Mouse (Mus musculus): ENCODE data around the gene 2310034G01Rik. TPM values are rescaled to one million over a fixed set of nuclear protein-coding genes. Genes with fewer than 3 reads are reported as not detected.

2310034G01Rik gene
- total RNA-seq, 1 experiment = 0.80 TPM

- H3K36me3 ChIP-seq (ENCODE audit: control insufficient read depth, insufficient read depth, low read length, poor library complexity, severe bottlenecking) = peaks cover 12% of the 10 kb centered on the region; the same call in 1 of the 2 replicates
- in situ Hi-C loops (cut with MboI; ENCODE audit: low sequenced_read_pairs in 2 of 2, unreplicated experiment in 2 of 2) = no loop called here
- TF ChIP-seq ZC3H11A (IDR thresholded peaks at IDR 0.05; ENCODE audit: borderline replicate concordance, low read depth, low read length) (no peak), HCFC1 (IDR thresholded peaks at IDR 0.05; ENCODE audit: borderline replicate concordance, insufficient read depth, low read length) (no peak), CHD2 (IDR thresholded peaks at IDR 0.05; ENCODE audit: low read depth, low read length) (no peak), ZNF384 (IDR thresholded peaks at IDR 0.05; ENCODE audit: low read depth, low read length) (no peak), MAFK (IDR thresholded peaks at IDR 0.05; ENCODE audit: insufficient read depth, low read depth, low read length) (no peak)
Observed at GRCm38 (mm10) chr19:46331936-46332335, 18.2 kb downstream of the 2310034G01Rik start.

GRCm38 (mm10) chr19:46331326-46331725, 18.8 kb downstream of the 2310034G01Rik start:
- H3K36me3 ChIP-seq (ENCODE audit: control insufficient read depth, insufficient read depth, low read length, poor library complexity, severe bottlenecking) = peaks cover 12% of the 10 kb centered on the region; the same call in 1 of the 2 replicates
- H3K27ac ChIP-seq (ENCODE audit: insufficient read depth, low read depth, low read length, poor library complexity, severe bottlenecking) = no peak overlapping the region
- no peak for DNase-seq (ENCODE audit: low read depth, low spot score)
- in situ Hi-C loops (cut with MboI; ENCODE audit: low sequenced_read_pairs in 2 of 2, unreplicated experiment in 2 of 2) = no loop called here
- H3K4me3 ChIP-seq (ENCODE audit: insufficient read depth in 1 of 2, low read depth in 1 of 2, low read length in 2 of 2, poor library complexity in 1 of 2, severe bottlenecking in 1 of 2) = no peak overlapping the region
- no peak overlapping the region for H3K9ac ChIP-seq (ENCODE audit: insufficient read depth, low read depth, low read length, poor library complexity, severe bottlenecking)
- H3K9me3 ChIP-seq (ENCODE audit: control insufficient read depth, insufficient read depth, low read depth, low read length) = no peaks in the 10 kb centered on the region
- TF ChIP-seq ZC3H11A (IDR thresholded peaks at IDR 0.05; ENCODE audit: borderline replicate concordance, low read depth, low read length) (no peak), ZNF384 (IDR thresholded peaks at IDR 0.05; ENCODE audit: low read depth, low read length) (no peak), HCFC1 (IDR thresholded peaks at IDR 0.05; ENCODE audit: borderline replicate concordance, insufficient read depth, low read length) (no peak), MAFK (IDR thresholded peaks at IDR 0.05; ENCODE audit: insufficient read depth, low read depth, low read length) (no peak), CHD2 (IDR thresholded peaks at IDR 0.05; ENCODE audit: low read depth, low read length) (no peak)
- H3K4me1 ChIP-seq (ENCODE audit: control insufficient read depth in 2 of 2, insufficient read depth in 2 of 2, low read length in 2 of 2, poor library complexity in 1 of 2) = peaks cover 3 to 7% of the 10 kb centered on the region in 2 experiments; a peak in 2 of 4 replicates

More at GRCm38 (mm10) chr19:46331936-46332335, 18.2 kb downstream of the 2310034G01Rik start:
- Histone ChIP-seq H3K4me1 (ENCODE audit: control insufficient read depth in 2 of 2, insufficient read depth in 2 of 2, low read length in 2 of 2, poor library complexity in 1 of 2) (peaks cover 3 to 5% of the 10 kb centered on the region in 2 experiments; a peak in 2 of 4 replicates), H3K9ac (ENCODE audit: insufficient read depth, low read depth, low read length, poor library complexity, severe bottlenecking) (no peak overlapping the region), H3K4me3 (ENCODE audit: insufficient read depth in 1 of 2, low read depth in 1 of 2, low read length in 2 of 2, poor library complexity in 1 of 2, severe bottlenecking in 1 of 2) (no peak overlapping the region), H3K9me3 (ENCODE audit: control insufficient read depth, insufficient read depth, low read depth, low read length) (no peaks in the 10 kb centered on the region), H3K27ac (ENCODE audit: insufficient read depth, low read depth, low read length, poor library complexity, severe bottlenecking) (no peak overlapping the region)
- DNase-seq (ENCODE audit: low read depth, low spot score) = no peak

GRCm38 (mm10) chr19:46330696-46331095, 19.4 kb downstream of the 2310034G01Rik start:
- H3K4me3 ChIP-seq (ENCODE audit: insufficient read depth in 1 of 2, low read depth in 1 of 2, low read length in 2 of 2, poor library complexity in 1 of 2, severe bottlenecking in 1 of 2) = no peak overlapping the region
- H3K9ac ChIP-seq (ENCODE audit: insufficient read depth, low read depth, low read length, poor library complexity, severe bottlenecking) = no peak overlapping the region
- H3K4me1 ChIP-seq (ENCODE audit: control insufficient read depth in 2 of 2, insufficient read depth in 2 of 2, low read length in 2 of 2, poor library complexity in 1 of 2) = peaks cover 3 to 8% of the 10 kb centered on the region in 2 experiments; a peak in 2 of 4 replicates
- H3K36me3 ChIP-seq (ENCODE audit: control insufficient read depth, insufficient read depth, low read length, poor library complexity, severe bottlenecking) = peaks cover 12% of the 10 kb centered on the region; the same call in 1 of the 2 replicates
- DNase-seq (ENCODE audit: low read depth, low spot score) = no peak
- TF ChIP-seq MAFK (IDR thresholded peaks at IDR 0.05; ENCODE audit: insufficient read depth, low read depth, low read length) (no peak), ZC3H11A (IDR thresholded peaks at IDR 0.05; ENCODE audit: borderline replicate concordance, low read depth, low read length) (no peak), HCFC1 (IDR thresholded peaks at IDR 0.05; ENCODE audit: borderline replicate concordance, insufficient read depth, low read length) (no peak), ZNF384 (IDR thresholded peaks at IDR 0.05; ENCODE audit: low read depth, low read length) (no peak), CHD2 (IDR thresholded peaks at IDR 0.05; ENCODE audit: low read depth, low read length) (no peak)
- in situ Hi-C loops (cut with MboI; ENCODE audit: low sequenced_read_pairs in 2 of 2, unreplicated experiment in 2 of 2) = no loop called here
- no peaks in the 10 kb centered on the region for H3K9me3 ChIP-seq (ENCODE audit: control insufficient read depth, insufficient read depth, low read depth, low read length)
- no peak overlapping the region for H3K27ac ChIP-seq (ENCODE audit: insufficient read depth, low read depth, low read length, poor library complexity, severe bottlenecking)

GRCm38 (mm10) chr19:46329951-46330350, 20.2 kb downstream of the 2310034G01Rik start:
- Histone ChIP-seq H3K27ac (ENCODE audit: insufficient read depth, low read depth, low read length, poor library complexity, severe bottlenecking) (no peak overlapping the region), H3K9me3 (ENCODE audit: control insufficient read depth, insufficient read depth, low read depth, low read length) (no peaks in the 10 kb centered on the region), H3K4me1 (ENCODE audit: control insufficient read depth in 2 of 2, insufficient read depth in 2 of 2, low read length in 2 of 2, poor library complexity in 1 of 2) (peaks cover 3 to 8% of the 10 kb centered on the region in 2 experiments; a peak in 2 of 4 replicates), H3K9ac (ENCODE audit: insufficient read depth, low read depth, low read length, poor library complexity, severe bottlenecking) (no peak overlapping the region), H3K4me3 (ENCODE audit: insufficient read depth in 1 of 2, low read depth in 1 of 2, low read length in 2 of 2, poor library complexity in 1 of 2, severe bottlenecking in 1 of 2) (peak overlapping the region in 1 of 2 experiments; percentile 99; a peak in 2 of 4 replicates), H3K36me3 (ENCODE audit: control insufficient read depth, insufficient read depth, low read length, poor library complexity, severe bottlenecking) (peaks cover 12% of the 10 kb centered on the region; the same call in 1 of the 2 replicates)
- TF ChIP-seq ZC3H11A (IDR thresholded peaks at IDR 0.05; ENCODE audit: borderline replicate concordance, low read depth, low read length) = 0 out of 2 replicates have a peak, but pooled peaks have one; percentile 10
- no peak for TF ChIP-seq ZNF384 (IDR thresholded peaks at IDR 0.05; ENCODE audit: low read depth, low read length)
- TF ChIP-seq MAFK (IDR thresholded peaks at IDR 0.05; ENCODE audit: insufficient read depth, low read depth, low read length) = no peak
- 0 out of 2 replicates have a peak, but pooled peaks have one; percentile 33 for TF ChIP-seq HCFC1 (IDR thresholded peaks at IDR 0.05; ENCODE audit: borderline replicate concordance, insufficient read depth, low read length)
- DNase-seq (ENCODE audit: low read depth, low spot score) = no peak
- in situ Hi-C loops (cut with MboI; ENCODE audit: low sequenced_read_pairs in 2 of 2, unreplicated experiment in 2 of 2) = no loop called here

Measured in ES-E14 (cell line).